In genomic region chr13:19236340-19236739, GRCm38 (mm10) we compare ENCODE assay signal across 7 mouse cellular contexts.
DNase-seq lines count a peak whose midpoint lies in the region; ATAC-seq and TF ChIP-seq lines count a peak whose summit lies in the region.

No protein-coding gene starts in this region.

- H3K9ac ChIP-seq in heart, embryonic 11.5 days (ENCODE audit: low read depth, low read length) = no peak overlapping the region

- H3K27me3 ChIP-seq in limb, embryonic 10.5 days (ENCODE audit: low read depth, poor library complexity, severe bottlenecking) = no peaks in the 10 kb centered on the region
- no peaks in the 10 kb centered on the region for H3K27me3 ChIP-seq in heart, embryonic 11.5 days (ENCODE audit: control insufficient read depth, insufficient read depth, low read length)

- intact Hi-C loops in left cerebral cortex, adult 2 months (cut with DNase I) = loop anchor here (5.0 kb wide), 1 partner anchor 59 kb away; no protein-coding TSS in a partner anchor

- no peaks in the 10 kb centered on the region for H3K9me3 ChIP-seq in limb, embryonic 10.5 days (replicated peaks)
- no peaks in the 10 kb centered on the region for H3K9me3 ChIP-seq in heart, embryonic 11.5 days (replicated peaks; ENCODE audit: control insufficient read depth, low read length)

- H3K4me3 ChIP-seq in left cerebral cortex, adult 2 months = no peak overlapping the region
- no peak overlapping the region for H3K4me3 ChIP-seq in limb, embryonic 10.5 days
- no peak overlapping the region for H3K4me3 ChIP-seq in heart, embryonic 11.5 days (ENCODE audit: low read depth, low read length)

- no peak for ATAC-seq in heart, embryonic 11.5 days (replicated peaks; ENCODE audit: insufficient number of reproducible peaks, low FRiP score, low TSS enrichment)

- H3K27ac ChIP-seq in left cerebral cortex, adult 2 months = no peak overlapping the region
- H3K27ac ChIP-seq in limb, embryonic 10.5 days = no peak overlapping the region
- no peak overlapping the region for H3K27ac ChIP-seq in heart, embryonic 11.5 days (ENCODE audit: low read depth, low read length)

- H3K36me3 ChIP-seq in limb, embryonic 10.5 days = no peaks in the 10 kb centered on the region
- no peaks in the 10 kb centered on the region for H3K36me3 ChIP-seq in heart, embryonic 11.5 days (ENCODE audit: control insufficient read depth, insufficient read depth, low read length)

- no peaks in the 10 kb centered on the region for H3K4me1 ChIP-seq in limb, embryonic 10.5 days
- no peaks in the 10 kb centered on the region for H3K4me1 ChIP-seq in heart, embryonic 11.5 days (ENCODE audit: control insufficient read depth, insufficient read depth, low read length)

- peak in 1 of 2 experiments; percentile 24 for DNase-seq in left cerebral cortex, adult 2 months (ENCODE audit: extremely low spot score in 1 of 2, low spot score in 2 of 2)
- no peak for DNase-seq in left cerebral cortex, adult 8-10 months (ENCODE audit: low spot score in 2 of 2)
- peak; percentile 57 for DNase-seq in R1 (ENCODE audit: low read depth, low spot score)
- DNase-seq in embryo, embryonic 11 days = peak; percentile 33
- DNase-seq in limb, embryonic 10.5 days (ENCODE audit: low spot score) = peak; percentile 30
- DNase-seq in right cerebral cortex, postnatal 14 days = peak; percentile 13

- H3K4me2 ChIP-seq in heart, embryonic 11.5 days = no peak overlapping the region

- TF ChIP-seq CTCF in left cerebral cortex, adult 2 months (IDR thresholded peaks at IDR 0.05) = peak; percentile 45

Comparison
In these comparisons a context has a peak if more than half of its experiments do, and no peak if none do; other contexts are left out.
1. DNase-seq: peak in R1 (single experiment), embryo, embryonic 11 days (single experiment), limb, embryonic 10.5 days (single experiment) and right cerebral cortex, postnatal 14 days (single experiment); none in left cerebral cortex, adult 8-10 months (0 of 2).